Mouse (Mus musculus): ENCODE measurements around the gene Psma6.
"Not testable (repeated sequence)": the region's sequence is repeated elsewhere in the genome, so short reads cannot be mapped to it uniquely, and the experiment has no call there.

Psma6 gene

GRCm38 (mm10) chr12:55392733-55393577 lies 8.9 kb downstream of the Psma6 start:
- no peak for DNase-seq

DNA sequence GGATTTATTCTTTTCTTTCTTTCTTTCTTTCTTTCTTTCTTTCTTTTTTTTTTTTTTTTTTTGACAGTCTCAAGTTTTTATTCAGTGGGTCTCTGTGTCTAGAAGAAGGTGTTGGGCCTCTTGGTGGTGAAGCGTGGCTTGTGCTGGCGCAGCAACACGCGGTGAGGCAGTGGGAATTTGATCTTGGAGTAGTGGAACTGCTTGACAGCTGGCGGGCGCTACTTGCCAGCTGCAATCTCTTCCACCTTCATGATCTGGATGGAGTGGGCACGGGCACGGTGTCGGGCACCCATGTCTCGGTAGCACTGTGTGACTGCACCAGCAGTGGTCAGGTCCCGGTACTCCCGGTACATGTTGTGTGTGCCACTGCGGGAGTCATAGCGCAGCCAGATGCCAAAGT lies 11.6 kb downstream of the Psma6 start:
- not testable (repeated sequence) for DNase-seq

DNA sequence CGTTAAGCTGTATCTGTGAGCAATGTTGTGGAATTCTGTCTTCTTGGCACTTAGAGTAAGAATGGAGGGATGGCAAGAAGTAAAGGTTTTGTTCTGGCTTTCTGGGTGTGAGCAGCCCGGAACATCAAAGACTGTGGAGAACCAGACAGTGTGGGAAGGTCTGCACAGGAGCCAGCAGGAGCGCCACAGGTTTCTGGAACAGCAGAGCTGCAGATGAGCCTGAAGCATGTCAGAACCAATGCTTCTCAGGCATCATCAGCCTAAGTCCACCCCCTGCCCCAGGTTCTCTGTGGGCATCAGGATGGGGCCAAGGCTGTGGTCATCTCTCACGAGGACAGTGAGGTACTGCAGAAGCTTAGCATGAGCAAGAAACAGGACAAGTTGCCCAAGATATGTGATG lies 12.5 kb downstream of the Psma6 start:
- no peak for DNase-seq

DNA sequence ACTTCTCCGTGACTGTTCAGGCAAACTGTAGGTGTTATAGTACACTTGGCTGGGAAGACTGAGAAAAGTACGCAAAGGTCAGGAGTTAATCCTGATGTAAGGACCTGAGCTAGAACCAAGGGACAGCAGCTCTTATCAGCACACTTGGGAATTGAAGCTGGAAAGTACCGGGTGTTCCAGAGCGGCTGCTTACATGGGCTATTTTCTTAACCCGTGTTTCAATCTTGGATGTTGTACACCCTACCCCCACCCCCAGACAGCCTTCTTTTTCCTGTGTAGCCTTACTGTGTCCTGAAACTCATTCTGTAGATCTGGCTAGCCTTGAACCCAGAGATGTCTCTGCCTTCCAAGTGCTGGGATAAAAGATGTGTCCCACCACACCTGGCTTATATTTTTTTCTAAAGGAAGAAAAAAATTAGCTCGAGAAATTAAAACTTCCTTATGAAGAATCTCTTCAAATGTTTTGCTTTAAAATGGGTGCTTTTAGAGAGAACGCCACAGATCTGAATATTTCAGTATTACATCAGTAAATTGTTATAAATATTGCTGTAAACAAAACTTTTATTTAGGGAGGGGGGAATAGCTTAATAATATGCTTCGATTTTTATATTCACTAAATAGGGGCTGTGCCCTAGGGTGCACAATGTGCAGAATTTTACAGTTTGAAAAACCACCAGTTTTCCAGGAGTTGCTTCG lies 13.7 kb downstream of the Psma6 start:
- no peak for DNase-seq

DNA sequence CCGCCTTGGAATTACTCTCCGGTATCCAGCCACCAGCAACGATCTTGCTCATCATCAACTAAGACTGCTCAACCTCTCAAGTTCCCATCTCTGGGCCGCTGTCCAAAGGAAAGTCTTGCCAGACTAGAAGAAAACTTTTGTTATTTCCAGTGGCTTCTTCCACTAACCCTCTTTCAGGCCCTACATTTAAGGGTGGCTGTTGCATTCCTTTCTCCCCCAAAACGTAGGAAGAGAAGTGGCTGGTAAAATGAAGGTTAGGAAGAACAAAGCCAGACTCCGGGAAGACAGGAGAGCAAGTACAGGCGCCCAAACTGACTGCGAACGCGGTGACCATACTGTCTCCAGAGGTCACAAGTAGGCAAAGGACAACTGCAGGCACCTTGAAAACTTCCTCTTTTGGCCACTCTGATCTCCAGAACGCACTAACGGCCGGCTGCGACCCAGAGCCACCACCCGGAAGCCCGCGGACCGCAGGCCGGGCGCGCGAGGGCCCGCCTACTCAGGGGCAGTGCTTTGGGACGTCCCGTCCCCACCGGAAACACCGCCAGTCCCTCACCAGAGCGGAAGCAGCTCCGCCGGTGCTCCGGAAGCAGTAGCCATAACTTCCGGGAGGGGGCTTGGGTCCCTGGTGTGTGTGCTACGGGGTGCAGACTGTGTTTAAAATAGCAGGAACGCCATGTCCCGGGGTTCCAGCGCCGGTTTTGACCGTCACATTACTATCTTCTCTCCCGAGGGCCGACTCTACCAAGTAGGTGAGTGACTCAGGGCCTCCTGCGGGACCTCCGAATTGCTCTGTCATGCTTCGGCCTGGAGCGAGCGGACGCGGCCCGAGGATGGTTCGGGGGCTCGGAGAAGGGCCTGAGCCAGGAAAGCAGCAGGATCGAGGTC lies 14.5 kb downstream of the Psma6 start:
- DNase-seq = peak; percentile 88

DNA sequence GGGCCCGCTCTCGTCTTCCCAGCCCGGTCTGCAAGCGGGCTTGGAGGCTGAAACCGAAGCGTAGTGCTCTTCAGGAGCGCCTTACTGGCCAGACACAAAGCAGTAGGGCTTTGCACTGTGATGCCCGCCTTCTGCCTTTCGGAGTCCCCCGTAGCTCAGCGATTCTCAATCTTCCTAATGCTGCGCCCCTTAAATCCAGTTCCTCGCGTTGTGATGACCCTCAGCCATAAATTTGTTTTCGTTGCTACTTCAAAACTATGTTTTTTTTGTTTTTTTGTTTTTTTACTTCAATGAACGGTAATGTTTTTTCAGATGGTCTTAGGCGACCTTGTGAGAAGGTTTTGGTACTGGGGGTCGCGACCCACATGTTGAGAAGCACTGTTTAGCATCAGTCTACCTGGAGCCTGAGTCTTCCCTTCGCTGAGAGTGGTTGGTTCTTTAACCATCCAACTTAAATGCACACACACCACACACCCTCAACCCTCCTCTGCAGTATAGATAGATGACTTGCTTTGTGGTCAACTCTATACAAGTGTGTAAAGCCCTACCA lies 15.2 kb downstream of the Psma6 start:
- DNase-seq = no peak

- no peak for DNase-seq
Observed at GRCm38 (mm10) chr12:55407888-55408287, 23.9 kb downstream of the Psma6 start.

- peak; percentile 15 for DNase-seq
Observed at GRCm38 (mm10) chr12:55415255-55415654, 31.2 kb downstream of the Psma6 start.

- DNase-seq = peak; percentile 75
Observed at GRCm38 (mm10) chr12:55415762-55416161, 31.7 kb downstream of the Psma6 start.

- no peak for DNase-seq
Observed at GRCm38 (mm10) chr12:55420220-55420619, 36.2 kb downstream of the Psma6 start.

DNA sequence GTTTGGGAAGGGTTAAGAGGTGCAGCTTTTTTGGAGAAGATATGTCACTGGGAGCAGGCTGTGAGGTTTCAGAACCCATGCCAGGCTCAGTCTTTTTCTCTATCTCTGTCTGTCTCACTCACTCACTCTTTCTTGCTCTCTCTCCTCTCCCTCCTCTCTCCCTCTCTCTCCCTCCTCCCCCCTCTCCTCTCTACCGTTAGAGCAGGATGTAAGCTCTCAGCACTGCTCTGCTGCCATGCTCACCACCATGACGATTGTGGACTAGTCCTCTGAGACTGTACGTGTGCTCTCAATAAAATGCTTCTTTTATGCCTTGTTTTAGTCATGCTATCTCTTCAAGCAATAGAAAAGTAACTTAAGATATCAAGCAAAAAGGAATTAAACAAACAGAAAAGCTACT lies 38.0 kb downstream of the Psma6 start:
- no peak for DNase-seq

DNA sequence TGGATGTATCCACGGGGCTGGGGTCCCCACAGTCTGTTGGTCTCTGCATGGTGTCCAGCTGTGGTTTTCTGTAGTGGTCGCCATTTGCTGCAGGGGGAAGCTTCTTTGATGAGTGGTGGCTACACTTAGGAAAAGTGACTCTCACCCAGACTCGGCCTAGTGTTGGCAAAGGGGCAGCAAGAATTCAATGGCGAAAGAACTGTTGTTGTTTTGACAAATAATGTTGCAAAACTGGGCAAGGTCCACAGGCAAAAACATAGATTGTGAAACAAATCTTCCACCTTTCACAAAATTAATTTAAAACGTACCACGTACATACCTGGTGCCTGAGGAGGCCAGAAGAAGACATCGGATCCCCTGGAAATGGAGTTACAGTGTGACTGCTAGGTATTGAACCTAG lies 42.3 kb downstream of the Psma6 start:
- no peak for DNase-seq

DNA sequence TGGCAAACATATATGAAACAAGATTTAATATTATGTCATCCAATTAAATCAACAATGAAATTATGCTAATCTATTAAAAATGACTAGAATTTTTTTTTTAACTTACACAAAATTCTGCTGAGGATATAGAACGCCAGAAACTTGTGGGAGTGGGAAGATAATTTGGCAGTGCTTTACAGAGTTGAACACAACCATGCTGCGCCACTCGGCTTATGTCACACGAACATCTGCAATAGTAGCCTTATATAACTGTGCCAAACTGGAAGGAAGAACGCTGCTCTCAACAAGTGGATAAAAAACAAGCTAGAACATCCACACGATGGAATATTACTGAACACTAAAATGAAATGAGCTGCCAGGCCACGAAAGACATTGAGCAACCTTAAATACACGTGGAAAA lies 45.2 kb downstream of the Psma6 start:
- no peak for DNase-seq

- no peak for DNase-seq
Observed at GRCm38 (mm10) chr12:55429956-55430355, 45.9 kb downstream of the Psma6 start.

GRCm38 (mm10) chr12:55432284-55432919 lies 48.4 kb downstream of the Psma6 start:
- DNase-seq = no peak

- no peak for DNase-seq
Observed at GRCm38 (mm10) chr12:55432920-55433284, 48.9 kb downstream of the Psma6 start.

DNA sequence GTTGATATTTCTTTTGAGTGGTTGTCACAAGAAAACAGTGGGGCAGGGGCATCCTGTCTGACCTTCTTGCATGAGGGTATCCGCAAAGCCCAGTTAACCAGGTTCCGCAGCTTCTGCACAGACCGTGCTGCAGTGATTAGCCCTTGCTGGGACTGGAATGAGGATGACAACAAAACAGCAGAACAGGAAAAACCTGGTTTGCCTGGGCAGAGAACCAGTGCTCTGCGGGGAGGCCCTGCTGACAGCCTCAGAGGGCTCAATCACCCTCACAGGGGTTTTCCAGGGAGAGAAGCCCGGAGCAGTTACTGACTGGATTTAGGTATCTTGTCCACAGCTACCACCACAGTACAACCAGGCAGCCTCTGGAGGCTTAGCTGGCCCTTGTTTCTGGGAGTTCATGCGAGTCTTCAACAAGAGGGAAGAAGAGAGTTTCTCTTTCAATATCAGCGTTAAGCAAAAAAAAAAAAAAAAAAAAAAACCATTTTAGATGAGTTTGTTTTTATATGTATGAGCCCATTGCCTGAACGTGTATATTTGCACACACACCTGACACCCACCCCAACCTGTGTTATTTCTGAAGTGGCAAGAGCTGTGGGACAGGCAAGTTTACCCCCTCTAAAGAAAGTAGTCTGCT lies 49.9 kb downstream of the Psma6 start:
- DNase-seq = peak; percentile 41

- no peak for DNase-seq
Observed at GRCm38 (mm10) chr12:55435080-55435479, 51.1 kb downstream of the Psma6 start.

GRCm38 (mm10) chr12:55437122-55437826 lies 53.3 kb downstream of the Psma6 start:
- no peak for DNase-seq

GRCm38 (mm10) chr12:55438058-55438457 lies 54.0 kb downstream of the Psma6 start:
- no peak for DNase-seq

GRCm38 (mm10) chr12:55438611-55439137 lies 54.7 kb downstream of the Psma6 start:
- DNase-seq = no peak

Data from kidney, adult 18-20 months (tissue).